Mouse (Mus musculus) macrophage (primary cell): Measurements from ENCODE around the gene Olfr1031. TPM values are rescaled to one million over a fixed set of nuclear protein-coding genes. Genes with fewer than 3 reads are reported as not detected.
"Not testable (repeated sequence)": the region's sequence is repeated elsewhere in the genome, so short reads cannot be mapped to it uniquely, and the experiment has no call there.

Experiments
- H3K27ac ChIP-seq: fragments of 350-480 bp; formaldehyde crosslinking; 2 replicates; pipeline ENCODE4 v1.9.0; 2021
- H3K36me3 ChIP-seq: fragments of 350-480 bp; formaldehyde crosslinking; 2 replicates; pipeline ENCODE4 v1.9.0; 2021; ENCODE audit errors: inconsistent target
- H3K4me3 ChIP-seq: fragments of 350-480 bp; formaldehyde crosslinking; 2 replicates; pipeline ENCODE4 v1.9.0; 2021; ENCODE audit errors: inconsistent target
- H3K79me2 ChIP-seq: fragments of 350-480 bp; formaldehyde crosslinking; 2 replicates; pipeline ENCODE4 v1.9.0; 2021; ENCODE audit errors: inconsistent target
- WGBS: methylation state at CpG from one replicate; pipeline ENCODE4 v1.1.7; 2026; ENCODE audit warnings: inconsistent platforms; ENCODE audit not compliant: missing documents; 5-methylcytosine and 5-hydroxymethylcytosine counted together
- polyA plus RNA-seq: library from polyadenylated mRNA; stranded (reverse); fragments of 250-400 nt; gene quantifications from 3 replicates; pipeline ENCODE4 v1.2.4, GENCODE M21; 2018; ENCODE audit warnings: inconsistent platforms
- total RNA-seq, 78 experiments: library from RNA; depleted of rRNA; stranded (reverse); fragments of 250-400 nt; gene quantifications; 1 replicate in 9 of 78; 2 replicates in 24 of 78; 3 replicates in 43 of 78; 4 replicates in 2 of 78; pipeline ENCODE4 v1.2.4; 2018; ENCODE audit warnings: inconsistent platforms in 56 of 78

The Olfr1031 gene
- total RNA-seq (2018; cell fraction: chromatin; rRNA removed), result not detected
- total RNA-seq (2018; cell fraction: cytosol; rRNA removed), result not detected
- not detected for total RNA-seq (2018; cell fraction: nucleus; rRNA removed)
- not detected in 3 replicates for polyA plus RNA-seq

GRCm38 (mm10) chr2:85990004-85990403 lies at the start of gene Olfr1031:
Gene Olfr1031 (plus strand): TSS chr2:85990304.
- Histone ChIP-seq H3K27ac (no peak within 1 kb of the TSS), H3K36me3 (no peaks in the 10 kb centered on the region), H3K79me2 (no peaks in the 10 kb centered on the region), H3K4me3 (no peak within 1 kb of the TSS)
- 60% methylated on average over 3 of the region's 3 CpGs for WGBS

GRCm38 (mm10) chr2:85950137-85950536 lies 40.0 kb upstream of the Olfr1031 start, which contains the start of gene Olfr1028:
Gene Olfr1028 (plus strand): TSS chr2:85950437.
- H3K4me3 ChIP-seq, result no peak within 1 kb of the TSS
- no peak within 1 kb of the TSS for H3K27ac ChIP-seq
- WGBS, result 79% methylated on average over 1 of the region's 1 CpGs
- H3K79me2 ChIP-seq, result no peaks in the 10 kb centered on the region
- no peaks in the 10 kb centered on the region for H3K36me3 ChIP-seq

GRCm38 (mm10) chr2:85973595-85973994 lies 16.5 kb upstream of the Olfr1031 start, which contains the start of gene Olfr1029:
Gene Olfr1029 (plus strand): TSS chr2:85973895.
- no peak within 1 kb of the TSS for H3K27ac ChIP-seq
- WGBS, result 84% methylated on average over 2 of the region's 2 CpGs

GRCm38 (mm10) chr2:85978976-85979375 lies 11.1 kb upstream of the Olfr1031 start, which contains the start of gene Olfr1030:
Gene Olfr1030 (plus strand): TSS chr2:85979276.
- H3K79me2 ChIP-seq, result no peaks in the 10 kb centered on the region
- no peak within 1 kb of the TSS for H3K27ac ChIP-seq
- H3K4me3 ChIP-seq, result no peak within 1 kb of the TSS
- WGBS, result 69% methylated on average over 1 of the region's 1 CpGs
- H3K36me3 ChIP-seq, result no peaks in the 10 kb centered on the region

More at GRCm38 (mm10) chr2:85973595-85973994, 16.5 kb upstream of the Olfr1031 start, which contains the start of gene Olfr1029:
- Histone ChIP-seq H3K79me2 (no peaks in the 10 kb centered on the region), H3K4me3 (no peak within 1 kb of the TSS), H3K36me3 (no peaks in the 10 kb centered on the region)

GRCm38 (mm10) chr2:86005240-86005639 lies 15.1 kb downstream of the Olfr1031 start, which contains the start of gene Olfr1032:
Gene Olfr1032 (plus strand): TSS chr2:86005540.
- no peak within 1 kb of the TSS for H3K4me3 ChIP-seq
- H3K79me2 ChIP-seq, result no peaks in the 10 kb centered on the region
- 87% methylated on average over 7 of the region's 7 CpGs for WGBS
- no peaks in the 10 kb centered on the region for H3K36me3 ChIP-seq
- no peak within 1 kb of the TSS for H3K27ac ChIP-seq

GRCm38 (mm10) chr2:86020406-86020805 lies 30.3 kb downstream of the Olfr1031 start, which contains the start of gene Olfr1033:
Gene Olfr1033 (plus strand): TSS chr2:86020633.
- not testable (repeated sequence) for H3K27ac ChIP-seq, H3K36me3 ChIP-seq, H3K79me2 ChIP-seq
- WGBS, result 1% methylated on average over 10 of the region's 11 CpGs
- peak within 1 kb of the TSS; percentile 7; the same call in 1 of the 2 replicates for H3K4me3 ChIP-seq

GRCm38 (mm10) chr2:86021518-86021917 lies 31.4 kb downstream of the Olfr1031 start:
- no CpG with 5 or more reads among the region's 9 CpGs for WGBS
- H3K4me3 ChIP-seq, H3K36me3 ChIP-seq, H3K27ac ChIP-seq, H3K79me2 ChIP-seq: not testable (repeated sequence)

Other genes starting within 250 kb of the Olfr1031 start
- not detected in 3 replicates for gene Olfr1012, start 227.5 kb upstream of the Olfr1031 start, polyA plus RNA-seq
- not detected in 3 replicates for gene Olfr1013, start 223.2 kb upstream of the Olfr1031 start, polyA plus RNA-seq
- not detected in 3 replicates for gene Olfr1014, start 217.6 kb upstream of the Olfr1031 start, polyA plus RNA-seq
- gene Olfr1015, start 208.3 kb upstream of the Olfr1031 start, polyA plus RNA-seq, result not detected in 3 replicates
- gene Olfr1016, start 187.8 kb upstream of the Olfr1031 start, polyA plus RNA-seq, result not detected in 3 replicates
- not detected in 3 replicates for gene Olfr1018, start 171.8 kb upstream of the Olfr1031 start, polyA plus RNA-seq
- not detected in 3 replicates for gene Olfr1019, start 144.8 kb upstream of the Olfr1031 start, polyA plus RNA-seq
- gene Olfr1020, start 143.3 kb upstream of the Olfr1031 start, polyA plus RNA-seq, result not detected in 3 replicates
- not detected in 3 replicates for gene Olfr1022, start 121.7 kb upstream of the Olfr1031 start, polyA plus RNA-seq
- gene Olfr1023, start 104.7 kb upstream of the Olfr1031 start, polyA plus RNA-seq, result not detected in 3 replicates
- gene Olfr1024, start 85.3 kb upstream of the Olfr1031 start, polyA plus RNA-seq, result not detected in 3 replicates
- gene Olfr1025-ps1, start 75.1 kb upstream of the Olfr1031 start, polyA plus RNA-seq, result not detected in 3 replicates
- gene Olfr1026, start 68.7 kb upstream of the Olfr1031 start, polyA plus RNA-seq, result not detected in 3 replicates
- gene Olfr1028, start 39.9 kb upstream of the Olfr1031 start, polyA plus RNA-seq, result not detected in 3 replicates
- gene Olfr1029, start 16.4 kb upstream of the Olfr1031 start, polyA plus RNA-seq, result not detected in 3 replicates
- gene Olfr1030, start 11.0 kb upstream of the Olfr1031 start, polyA plus RNA-seq, result not detected in 3 replicates
- gene Olfr1032, start 15.2 kb downstream of the Olfr1031 start, polyA plus RNA-seq, result not detected in 3 replicates
- 0.22 TPM in 1 of 3 replicates, not detected in the others for gene Olfr1033, start 30.3 kb downstream of the Olfr1031 start, polyA plus RNA-seq
- not detected in 3 replicates for gene Olfr1034, start 55.6 kb downstream of the Olfr1031 start, polyA plus RNA-seq
- gene Olfr1036, start 83.7 kb downstream of the Olfr1031 start, polyA plus RNA-seq, result not detected in 3 replicates
- gene Olfr1037, start 97.1 kb downstream of the Olfr1031 start, polyA plus RNA-seq, result not detected in 3 replicates
- not detected in 3 replicates for gene Olfr1039, start 145.6 kb downstream of the Olfr1031 start, polyA plus RNA-seq
- gene Olfr1040, start 156.4 kb downstream of the Olfr1031 start, polyA plus RNA-seq, result not detected in 3 replicates
- not detected in 3 replicates for gene Olfr1042, start 171.5 kb downstream of the Olfr1031 start, polyA plus RNA-seq
- not detected in 3 replicates for gene Olfr1043, start 177.2 kb downstream of the Olfr1031 start, polyA plus RNA-seq
- not detected in 3 replicates for gene Olfr1044, start 187.5 kb downstream of the Olfr1031 start, polyA plus RNA-seq
- gene Olfr52, start 195.4 kb downstream of the Olfr1031 start, polyA plus RNA-seq, result not detected in 3 replicates
- gene Olfr1045, start 212.7 kb downstream of the Olfr1031 start, polyA plus RNA-seq, result not detected in 3 replicates
- not detected in 3 replicates for gene Olfr1046, start 229.0 kb downstream of the Olfr1031 start, polyA plus RNA-seq
- not detected in 3 replicates for gene Olfr1047, start 241.1 kb downstream of the Olfr1031 start, polyA plus RNA-seq
- not detected in 3 replicates for gene Olfr1048, start 250.0 kb downstream of the Olfr1031 start, polyA plus RNA-seq